Mouse (Mus musculus): ENCODE measurements at regions not wholly inside any gene's neighbourhood (a gene's known extent, or its start where the extent isn't known, plus 50 kb on each side); places are given as distances from the start of the nearest gene placed in this dataset.
A peak's percentile ranks its signal among the peaks of the same experiment; 100 is the strongest.

- H3K27ac ChIP-seq (ENCODE audit: low read length) = no peak overlapping the region
- no peaks in the 10 kb centered on the region for H3K36me3 ChIP-seq (ENCODE audit: control insufficient read depth, insufficient read depth, low read length)
- H3K4me1 ChIP-seq (ENCODE audit: control insufficient read depth, insufficient read depth, low read length) = no peaks in the 10 kb centered on the region
- H3K27me3 ChIP-seq (ENCODE audit: control insufficient read depth, insufficient read depth, low read depth, low read length) = no peaks in the 10 kb centered on the region
- H3K9ac ChIP-seq (ENCODE audit: low read depth, low read length) = no peak overlapping the region
- no peak for ATAC-seq
- no peaks in the 10 kb centered on the region for H3K9me3 ChIP-seq (replicated peaks; ENCODE audit: control insufficient read depth, low read length, poor library complexity, severe bottlenecking)
- no peak overlapping the region for H3K4me2 ChIP-seq (ENCODE audit: low read length)
- H3K4me3 ChIP-seq (ENCODE audit: low read depth, low read length) = no peak overlapping the region
- WGBS = 88% methylated on average over 1 of the region's 1 CpGs
Observed at GRCm38 (mm10) chr15:28560035-28560434, 356.5 kb downstream of the Dnah5 start.

GRCm38 (mm10) chr15:28595294-28595693 lies 391.7 kb downstream of the Dnah5 start:
- Histone ChIP-seq H3K4me1 (ENCODE audit: control insufficient read depth, insufficient read depth, low read length) (no peaks in the 10 kb centered on the region), H3K9me3 (replicated peaks; ENCODE audit: control insufficient read depth, low read length, poor library complexity, severe bottlenecking) (no peaks in the 10 kb centered on the region), H3K36me3 (ENCODE audit: control insufficient read depth, insufficient read depth, low read length) (no peaks in the 10 kb centered on the region), H3K27ac (ENCODE audit: low read length) (no peak overlapping the region), H3K27me3 (ENCODE audit: control insufficient read depth, insufficient read depth, low read depth, low read length) (no peaks in the 10 kb centered on the region), H3K4me3 (ENCODE audit: low read depth, low read length) (no peak overlapping the region), H3K4me2 (ENCODE audit: low read length) (no peak overlapping the region), H3K9ac (ENCODE audit: low read depth, low read length) (no peak overlapping the region)
- ATAC-seq = no peak

GRCm38 (mm10) chr15:28595725-28596124 lies 392.2 kb downstream of the Dnah5 start:
- Histone ChIP-seq H3K4me2 (ENCODE audit: low read length) (no peak overlapping the region), H3K27ac (ENCODE audit: low read length) (no peak overlapping the region), H3K27me3 (ENCODE audit: control insufficient read depth, insufficient read depth, low read depth, low read length) (no peaks in the 10 kb centered on the region), H3K9ac (ENCODE audit: low read depth, low read length) (no peak overlapping the region), H3K9me3 (replicated peaks; ENCODE audit: control insufficient read depth, low read length, poor library complexity, severe bottlenecking) (no peaks in the 10 kb centered on the region), H3K4me3 (ENCODE audit: low read depth, low read length) (no peak overlapping the region), H3K36me3 (ENCODE audit: control insufficient read depth, insufficient read depth, low read length) (no peaks in the 10 kb centered on the region), H3K4me1 (ENCODE audit: control insufficient read depth, insufficient read depth, low read length) (no peaks in the 10 kb centered on the region)
- ATAC-seq = no peak
- WGBS = 78% methylated on average over 4 of the region's 4 CpGs

- no peak for ATAC-seq
- Histone ChIP-seq H3K9me3 (replicated peaks; ENCODE audit: control insufficient read depth, low read length, poor library complexity, severe bottlenecking) (no peaks in the 10 kb centered on the region), H3K9ac (ENCODE audit: low read depth, low read length) (no peak overlapping the region), H3K4me1 (ENCODE audit: control insufficient read depth, insufficient read depth, low read length) (no peaks in the 10 kb centered on the region), H3K4me3 (ENCODE audit: low read depth, low read length) (no peak overlapping the region), H3K4me2 (ENCODE audit: low read length) (no peak overlapping the region), H3K36me3 (ENCODE audit: control insufficient read depth, insufficient read depth, low read length) (no peaks in the 10 kb centered on the region), H3K27ac (ENCODE audit: low read length) (no peak overlapping the region), H3K27me3 (ENCODE audit: control insufficient read depth, insufficient read depth, low read depth, low read length) (no peaks in the 10 kb centered on the region)
- WGBS = 70% methylated on average over 5 of the region's 5 CpGs
Observed at GRCm38 (mm10) chr15:28600132-28600531, 396.6 kb downstream of the Dnah5 start.

- H3K9me3 ChIP-seq (replicated peaks; ENCODE audit: control insufficient read depth, low read length, poor library complexity, severe bottlenecking) = no peaks in the 10 kb centered on the region
- H3K36me3 ChIP-seq (ENCODE audit: control insufficient read depth, insufficient read depth, low read length) = no peaks in the 10 kb centered on the region
- no peaks in the 10 kb centered on the region for H3K27me3 ChIP-seq (ENCODE audit: control insufficient read depth, insufficient read depth, low read depth, low read length)
- 86% methylated on average over 3 of the region's 3 CpGs for WGBS
- ATAC-seq = no peak
- no peak overlapping the region for H3K4me2 ChIP-seq (ENCODE audit: low read length)
- H3K4me3 ChIP-seq (ENCODE audit: low read depth, low read length) = no peak overlapping the region
- no peak overlapping the region for H3K27ac ChIP-seq (ENCODE audit: low read length)
- H3K4me1 ChIP-seq (ENCODE audit: control insufficient read depth, insufficient read depth, low read length) = no peaks in the 10 kb centered on the region
- no peak overlapping the region for H3K9ac ChIP-seq (ENCODE audit: low read depth, low read length)
Observed at GRCm38 (mm10) chr15:28615662-28616061, 412.1 kb downstream of the Dnah5 start.

- ATAC-seq = peak; percentile 60
- Histone ChIP-seq H3K4me2 (ENCODE audit: low read length) (no peak overlapping the region), H3K9ac (ENCODE audit: low read depth, low read length) (no peak overlapping the region), H3K36me3 (ENCODE audit: control insufficient read depth, insufficient read depth, low read length) (no peaks in the 10 kb centered on the region), H3K27ac (ENCODE audit: low read length) (no peak overlapping the region), H3K27me3 (ENCODE audit: control insufficient read depth, insufficient read depth, low read depth, low read length) (no peaks in the 10 kb centered on the region), H3K4me1 (ENCODE audit: control insufficient read depth, insufficient read depth, low read length) (0 out of 2 replicates have a peak, but pooled peaks cover 4% of the 10 kb centered on the region), H3K9me3 (replicated peaks; ENCODE audit: control insufficient read depth, low read length, poor library complexity, severe bottlenecking) (no peaks in the 10 kb centered on the region), H3K4me3 (ENCODE audit: low read depth, low read length) (no peak overlapping the region)
- whole genome bisulfite sequencing = 5% methylated on average over 3 of the region's 3 CpGs
Observed at GRCm38 (mm10) chr15:28640349-28640748, 436.8 kb downstream of the Dnah5 start.

GRCm38 (mm10) chr15:28645122-28645521 lies 441.6 kb downstream of the Dnah5 start:
- ATAC-seq = peak; percentile 70
- Histone ChIP-seq H3K27ac (ENCODE audit: low read length) (no peak overlapping the region), H3K4me2 (ENCODE audit: low read length) (no peak overlapping the region), H3K4me1 (ENCODE audit: control insufficient read depth, insufficient read depth, low read length) (0 out of 2 replicates have a peak, but pooled peaks cover 4% of the 10 kb centered on the region), H3K4me3 (ENCODE audit: low read depth, low read length) (no peak overlapping the region), H3K36me3 (ENCODE audit: control insufficient read depth, insufficient read depth, low read length) (no peaks in the 10 kb centered on the region), H3K9ac (ENCODE audit: low read depth, low read length) (no peak overlapping the region), H3K27me3 (ENCODE audit: control insufficient read depth, insufficient read depth, low read depth, low read length) (no peaks in the 10 kb centered on the region), H3K9me3 (replicated peaks; ENCODE audit: control insufficient read depth, low read length, poor library complexity, severe bottlenecking) (no peaks in the 10 kb centered on the region)
- WGBS = 0% methylated on average over 1 of the region's 1 CpGs

- H3K4me1 ChIP-seq (ENCODE audit: control insufficient read depth, insufficient read depth, low read length) = no peaks in the 10 kb centered on the region
- 61% methylated on average over 3 of the region's 3 CpGs for whole genome bisulfite sequencing
- no peaks in the 10 kb centered on the region for H3K36me3 ChIP-seq (ENCODE audit: control insufficient read depth, insufficient read depth, low read length)
- no peaks in the 10 kb centered on the region for H3K27me3 ChIP-seq (ENCODE audit: control insufficient read depth, insufficient read depth, low read depth, low read length)
- no peak overlapping the region for H3K4me2 ChIP-seq (ENCODE audit: low read length)
- ATAC-seq = no peak
- H3K9me3 ChIP-seq (replicated peaks; ENCODE audit: control insufficient read depth, low read length, poor library complexity, severe bottlenecking) = no peaks in the 10 kb centered on the region
- H3K27ac ChIP-seq (ENCODE audit: low read length) = no peak overlapping the region
- no peak overlapping the region for H3K9ac ChIP-seq (ENCODE audit: low read depth, low read length)
- H3K4me3 ChIP-seq (ENCODE audit: low read depth, low read length) = no peak overlapping the region
Observed at GRCm38 (mm10) chr15:28653996-28654395, 450.4 kb downstream of the Dnah5 start.

GRCm38 (mm10) chr15:28663847-28664602 lies 460.5 kb downstream of the Dnah5 start:
- Histone ChIP-seq H3K4me3 (ENCODE audit: low read depth, low read length) (no peak overlapping the region), H3K27ac (ENCODE audit: low read length) (no peak overlapping the region), H3K36me3 (ENCODE audit: control insufficient read depth, insufficient read depth, low read length) (no peaks in the 10 kb centered on the region), H3K9me3 (replicated peaks; ENCODE audit: control insufficient read depth, low read length, poor library complexity, severe bottlenecking) (no peaks in the 10 kb centered on the region), H3K9ac (ENCODE audit: low read depth, low read length) (no peak overlapping the region), H3K4me2 (ENCODE audit: low read length) (no peak overlapping the region), H3K4me1 (ENCODE audit: control insufficient read depth, insufficient read depth, low read length) (no peaks in the 10 kb centered on the region), H3K27me3 (ENCODE audit: control insufficient read depth, insufficient read depth, low read depth, low read length) (no peaks in the 10 kb centered on the region)
- WGBS = 81% methylated on average over 6 of the region's 6 CpGs
- ATAC-seq = peak; percentile 77

Measured in midbrain, embryonic 16.5 days (tissue).